Mouse (Mus musculus) bone marrow, adult 2 months (tissue): Measurements from ENCODE around the gene Nceh1.

Experiments used
- CTCF ChIP-seq: fragments of 200-500 bp; IDR thresholded peaks from 2 replicates; pipeline ENCODE4 v1.5.1; 2011; ENCODE audit warnings: low read length, control low read depth; ENCODE audit not compliant: control insufficient read depth, insufficient read depth
- POLR2A ChIP-seq: fragments of 200-500 bp; IDR thresholded peaks from 2 replicates; pipeline ENCODE4 v1.6.1; 2011; ENCODE audit warnings: low read depth, mild to moderate bottlenecking, control low read depth, low read length, borderline replicate concordance; ENCODE audit not compliant: control insufficient read depth

GRCm38 (mm10) chr3:27206577-27206976 is 23.8 kb downstream of the Nceh1 start:
- TF ChIP-seq POLR2A (no peak), CTCF (no peak)
